Mouse (Mus musculus) right cerebral cortex, postnatal 14 days (tissue): ENCODE data around the gene Tmem123.

Experiments
- DNase-seq: peaks from one replicate; pipeline ENCODE4 v3.0.0; 2022

Tmem123 gene

GRCm38 (mm10) chr9:7775986-7776385 is 12.1 kb downstream of the Tmem123 start:
- no peak for DNase-seq

GRCm38 (mm10) chr9:7776940-7777339 is 13.1 kb downstream of the Tmem123 start:
- no peak for DNase-seq

- DNase-seq, result no peak
Observed at GRCm38 (mm10) chr9:7777652-7778051, 13.8 kb downstream of the Tmem123 start.

DNA sequence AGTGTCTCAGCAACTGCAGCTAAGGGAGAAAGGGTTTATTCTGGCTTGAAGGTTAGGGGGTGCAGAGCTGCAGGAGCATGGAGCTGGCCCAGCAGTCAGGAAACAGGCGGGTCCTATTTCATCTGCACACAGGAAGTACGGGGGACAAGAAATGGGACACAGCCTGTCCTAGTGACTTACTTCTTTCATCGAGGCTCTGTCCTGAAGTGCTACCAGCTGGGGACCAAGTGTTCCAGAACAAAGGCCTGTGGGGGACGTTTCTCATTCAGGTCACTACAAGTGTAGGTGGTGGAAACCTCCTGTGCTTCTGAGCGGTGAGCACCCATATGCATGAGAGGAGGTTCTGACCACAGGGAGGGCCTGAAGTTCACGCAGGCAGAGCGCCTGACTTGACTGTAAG is 14.9 kb downstream of the Tmem123 start:
- DNase-seq, result no peak

DNA sequence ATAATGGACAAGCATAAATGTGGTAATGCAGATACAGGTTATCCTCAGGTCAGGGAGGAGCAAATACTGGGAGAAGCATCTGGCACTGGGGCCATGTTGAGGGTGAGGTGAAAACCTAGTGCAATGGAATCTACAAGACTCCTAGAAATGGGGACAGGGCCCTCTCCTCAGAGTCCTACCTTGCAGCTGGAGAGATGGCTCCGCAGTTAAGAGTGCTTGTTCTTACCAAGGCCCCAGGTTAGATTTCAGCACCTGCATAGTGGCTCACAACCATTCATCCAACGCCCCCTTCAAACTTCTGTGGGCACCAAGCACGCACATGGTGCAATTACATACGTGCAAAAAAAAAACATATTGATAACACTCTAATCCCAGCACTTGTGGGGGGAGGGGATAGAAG is 15.9 kb downstream of the Tmem123 start:
- DNase-seq, result no peak

DNA sequence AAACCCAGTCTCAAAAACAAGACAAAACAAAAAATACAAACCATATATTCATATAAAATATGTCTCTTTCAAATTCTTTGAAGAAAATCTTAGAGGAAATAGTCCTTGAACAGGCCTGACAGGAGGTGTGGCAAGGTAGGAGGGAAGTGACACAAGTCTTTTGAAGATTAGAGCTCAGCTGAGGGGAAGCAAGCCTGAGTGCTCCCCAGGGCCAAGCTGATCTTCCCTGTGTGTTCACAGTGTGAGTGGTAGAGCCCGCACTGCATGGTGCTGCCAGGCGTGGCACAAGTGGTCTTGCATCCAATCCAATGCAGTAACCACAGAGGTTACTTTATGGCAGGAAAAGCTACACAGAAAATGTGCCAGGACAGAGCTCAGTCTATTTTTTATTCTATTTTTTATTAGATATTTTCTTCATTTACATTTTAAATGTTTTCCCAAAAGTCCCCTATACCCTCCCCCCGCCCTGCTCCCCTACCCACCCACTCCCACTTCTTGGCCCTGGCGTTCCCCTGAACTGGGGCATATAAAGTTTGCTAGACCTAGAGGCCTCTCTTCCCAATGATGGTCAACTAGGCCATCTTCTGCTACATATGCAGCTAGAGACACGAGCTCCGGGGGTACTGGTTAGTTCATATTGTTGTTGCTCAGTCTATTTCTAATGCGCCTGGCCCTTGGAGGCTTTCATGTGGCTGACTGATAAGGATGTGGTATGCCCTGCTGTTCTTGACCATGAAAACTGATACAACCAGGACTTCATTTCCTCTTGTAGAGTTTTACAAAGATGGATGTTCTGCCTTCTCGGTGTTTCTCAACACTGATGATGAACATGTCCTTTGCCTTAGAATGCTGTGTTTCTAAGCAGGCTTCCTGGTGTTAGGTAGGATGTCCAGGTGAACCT is 16.7 kb downstream of the Tmem123 start:
- no peak for DNase-seq

DNA sequence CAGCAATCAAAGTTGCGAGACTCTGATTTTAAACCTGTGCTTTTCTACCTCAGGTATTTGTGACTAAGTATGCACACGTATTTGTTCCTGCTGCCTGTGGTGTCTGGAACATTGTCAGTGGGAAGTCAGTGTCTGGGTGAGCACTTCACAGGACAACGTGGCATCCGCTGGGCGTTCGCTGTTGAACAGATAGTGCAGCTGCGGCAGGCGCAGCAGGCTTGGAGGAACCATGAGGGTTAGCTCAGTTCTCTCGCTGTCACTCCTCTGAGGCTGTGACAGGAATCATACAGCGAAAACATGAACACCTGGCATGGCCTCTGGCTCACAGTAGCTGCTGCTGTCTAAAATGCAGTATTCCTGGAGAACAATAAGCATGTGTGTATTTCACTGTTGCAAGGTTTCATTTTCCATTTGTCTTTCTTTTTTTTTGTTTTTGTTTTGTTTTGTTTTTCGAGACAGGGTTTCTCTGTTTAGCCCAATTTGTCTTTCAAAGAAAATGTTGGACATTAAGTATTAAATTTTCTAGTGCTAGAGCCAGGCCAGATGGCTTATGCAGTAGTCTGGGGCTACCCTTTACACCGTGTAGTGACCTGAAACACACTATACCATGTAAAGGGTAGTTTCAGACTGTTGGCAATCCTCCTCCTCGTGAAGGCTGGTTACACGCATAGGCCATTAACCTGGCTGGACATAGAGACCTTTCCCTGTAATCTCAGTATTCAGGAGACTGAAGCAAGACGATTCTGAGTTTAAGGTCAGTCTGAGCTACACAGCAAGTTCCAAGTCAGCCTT is 20.2 kb downstream of the Tmem123 start:
- no peak for DNase-seq

- no peak for DNase-seq
Observed at GRCm38 (mm10) chr9:7784615-7785012, 20.8 kb downstream of the Tmem123 start.

DNA sequence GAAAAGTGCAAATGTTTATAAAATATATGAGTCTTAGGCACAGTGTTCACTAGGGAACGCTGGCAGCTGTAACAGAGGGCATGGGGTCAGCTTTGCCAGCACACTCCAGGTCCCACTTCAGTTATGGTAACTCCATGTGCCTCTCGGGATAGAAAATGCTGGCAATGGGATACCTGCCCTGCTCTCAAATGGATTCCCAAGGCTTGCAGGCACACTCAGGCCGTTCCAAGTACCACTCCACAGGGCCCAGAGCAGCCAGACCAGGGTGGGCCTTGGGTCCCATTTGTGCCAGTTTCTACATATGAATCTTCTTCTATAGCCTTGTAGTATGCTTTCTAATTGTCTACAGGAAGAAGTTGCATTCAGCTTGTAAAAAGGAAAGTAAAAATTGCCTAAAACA is 21.6 kb downstream of the Tmem123 start:
- DNase-seq, result no peak

GRCm38 (mm10) chr9:7786086-7786485 is 22.2 kb downstream of the Tmem123 start:
- no peak for DNase-seq

GRCm38 (mm10) chr9:7788411-7788810 is 24.6 kb downstream of the Tmem123 start:
- DNase-seq, result no peak

DNA sequence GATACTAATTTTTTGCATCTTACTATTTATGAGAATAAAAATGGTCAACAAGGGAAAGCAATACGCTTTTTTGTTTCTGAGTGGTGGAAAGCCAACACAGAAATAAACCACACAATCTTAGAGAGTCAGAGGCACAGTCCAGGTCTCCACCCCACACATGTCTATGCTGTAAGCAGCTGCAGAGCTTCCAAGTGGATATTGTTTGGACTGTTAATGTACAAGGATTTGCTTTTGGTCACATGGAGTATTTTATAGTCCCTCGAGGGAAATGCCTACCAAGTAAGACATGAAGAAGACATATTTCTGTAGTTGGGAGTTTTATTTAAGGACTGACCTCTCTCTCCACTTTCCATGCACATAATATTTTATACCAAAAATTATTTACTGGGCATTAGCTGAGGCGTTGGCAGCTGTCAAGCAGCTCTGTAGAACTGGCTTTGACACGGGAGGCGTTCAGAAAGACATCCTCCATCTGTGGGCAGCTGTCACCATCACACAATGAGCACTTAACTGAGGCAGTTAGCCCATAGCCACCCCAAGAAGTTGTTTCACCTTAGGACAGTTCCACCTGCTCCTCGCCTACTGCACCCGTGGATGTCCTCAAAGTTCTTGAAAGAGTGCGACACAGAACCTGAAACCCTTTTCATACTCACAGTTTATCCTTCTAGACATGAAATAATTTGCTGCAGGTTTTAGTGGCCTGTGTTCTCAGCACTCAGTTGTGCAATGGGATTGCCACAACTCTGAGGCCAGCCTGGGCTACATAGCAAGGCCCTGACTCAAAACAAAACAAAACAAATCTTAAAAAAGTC is 26.1 kb downstream of the Tmem123 start:
- DNase-seq, result no peak

GRCm38 (mm10) chr9:7790580-7791084 is 26.8 kb downstream of the Tmem123 start:
- no peak for DNase-seq

GRCm38 (mm10) chr9:7793561-7793960 is 29.7 kb downstream of the Tmem123 start:
- no peak for DNase-seq

DNA sequence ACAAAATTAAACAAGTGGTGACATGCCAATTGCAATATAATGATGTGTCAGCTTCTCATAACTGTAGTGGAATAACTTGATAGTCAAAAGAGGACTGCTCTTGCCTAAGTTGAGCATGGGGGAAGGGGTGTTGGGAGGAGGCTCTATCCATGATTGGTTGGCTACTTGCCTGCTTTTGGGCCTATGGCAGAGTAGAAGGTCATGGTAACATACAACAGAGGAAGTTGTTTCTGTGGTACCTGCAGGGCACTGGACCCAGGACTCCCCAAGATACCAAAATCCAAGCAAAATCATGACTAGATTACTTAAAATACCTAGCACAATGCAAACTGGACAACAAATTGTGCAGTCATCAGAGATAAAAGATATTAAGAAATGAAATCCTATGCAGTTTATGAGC is 31.7 kb downstream of the Tmem123 start:
- DNase-seq, result no peak

GRCm38 (mm10) chr9:7796129-7796864 is 32.5 kb downstream of the Tmem123 start:
- no peak for DNase-seq

GRCm38 (mm10) chr9:7797542-7797941 is 33.7 kb downstream of the Tmem123 start:
- no peak for DNase-seq

DNA sequence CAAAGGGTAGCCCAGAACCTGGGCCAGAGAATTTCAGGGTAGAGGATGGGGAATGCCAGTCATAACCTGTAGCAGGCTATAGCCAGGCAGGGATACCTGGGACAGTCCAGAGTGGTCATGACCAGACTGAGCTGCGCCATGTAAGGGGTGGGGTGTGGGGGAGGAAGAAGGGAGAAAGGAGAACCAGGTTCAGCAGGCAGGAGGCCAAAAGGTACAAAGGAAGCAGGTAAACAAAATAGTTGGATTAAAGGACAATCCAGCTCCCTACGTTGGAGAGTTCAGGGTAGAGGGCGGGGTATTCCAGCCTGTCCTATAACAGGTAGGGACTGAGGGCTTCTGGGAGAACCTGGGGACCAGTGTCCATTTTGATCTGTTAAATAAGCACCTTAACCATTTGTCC is 34.7 kb downstream of the Tmem123 start:
- no peak for DNase-seq

GRCm38 (mm10) chr9:7805101-7805506 is 41.3 kb downstream of the Tmem123 start:
- no peak for DNase-seq

GRCm38 (mm10) chr9:7822758-7823157 is 58.9 kb downstream of the Tmem123 start:
- no peak for DNase-seq

GRCm38 (mm10) chr9:7824916-7825315 is 61.1 kb downstream of the Tmem123 start:
- no peak for DNase-seq

DNA sequence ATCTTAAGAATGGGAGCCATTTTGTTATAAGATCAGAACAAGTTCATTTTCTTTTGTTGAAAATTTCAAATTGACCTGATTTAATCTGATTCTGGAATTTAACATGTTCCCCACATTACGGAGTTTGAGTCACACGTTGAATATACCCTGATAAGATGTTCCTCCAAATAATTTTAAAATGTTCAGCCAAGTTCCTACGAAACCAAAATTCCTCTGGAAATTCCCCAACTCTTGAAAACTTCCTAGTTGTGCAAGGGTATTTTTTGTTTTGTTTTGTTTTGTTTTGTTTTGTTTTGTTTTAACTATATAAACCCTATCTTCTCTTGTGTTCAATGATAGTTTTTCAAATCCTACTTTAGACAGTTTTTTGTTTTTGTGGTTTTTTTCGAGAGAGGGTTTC is 64.9 kb downstream of the Tmem123 start:
- no peak for DNase-seq
